Mouse (Mus musculus) G1E-ER4 (cell line): ENCODE data around the gene Plod3. TPM values are rescaled to one million over a fixed set of nuclear protein-coding genes. Genes with fewer than 3 reads are reported as not detected.

Experiments
- GATA1 ChIP-seq: IDR thresholded peaks from one replicate; pipeline ENCODE4 v1.8.0; 2012; ENCODE audit warnings: low read length, inconsistent platforms
- polyA plus RNA-seq: library from polyadenylated mRNA; stranded (reverse); fragments of >175 nt; gene quantifications from 2 replicates; pipeline ENCODE4 v1.2.3, GENCODE M21; 2012

Plod3 gene
- polyA plus RNA-seq, 1 experiment = 45.4 TPM

GRCm38 (mm10) chr5:136999449-136999848 lies 12.6 kb downstream of the Plod3 start:
- no peak for TF ChIP-seq GATA1

GRCm38 (mm10) chr5:137000612-137001011 lies 13.8 kb downstream of the Plod3 start:
- no peak for TF ChIP-seq GATA1

GRCm38 (mm10) chr5:137007276-137007675 lies 20.5 kb downstream of the Plod3 start:
- no peak for TF ChIP-seq GATA1

GRCm38 (mm10) chr5:137009988-137010387 lies 23.2 kb downstream of the Plod3 start:
- no peak for TF ChIP-seq GATA1

- TF ChIP-seq GATA1 = no peak
These were observed 25.7 kb downstream of the Plod3 start for GRCm38 (mm10) chr5:137012401-137012950.

- TF ChIP-seq GATA1 = no peak
These were observed 29.1 kb downstream of the Plod3 start for GRCm38 (mm10) chr5:137015913-137016312.

GRCm38 (mm10) chr5:137024318-137024717 lies 37.5 kb downstream of the Plod3 start:
- TF ChIP-seq GATA1 = no peak

- TF ChIP-seq GATA1 = no peak
These were observed 38.3 kb downstream of the Plod3 start for GRCm38 (mm10) chr5:137025132-137025531.

- TF ChIP-seq GATA1 = no peak
These were observed 39.3 kb downstream of the Plod3 start, which contains the start of gene Vgf for GRCm38 (mm10) chr5:137026092-137026491. Vgf (plus strand) TSS chr5:137026392.

- TF ChIP-seq GATA1 = no peak
These were observed 41.9 kb downstream of the Plod3 start for GRCm38 (mm10) chr5:137028561-137029272.

GRCm38 (mm10) chr5:137029273-137029585 lies 42.4 kb downstream of the Plod3 start:
- TF ChIP-seq GATA1 = no peak

- no peak for TF ChIP-seq GATA1
These were observed 43.0 kb downstream of the Plod3 start for GRCm38 (mm10) chr5:137029643-137030415.

GRCm38 (mm10) chr5:137030416-137030810 lies 43.6 kb downstream of the Plod3 start:
- TF ChIP-seq GATA1 = no peak

- TF ChIP-seq GATA1 = no peak
These were observed 44.5 kb downstream of the Plod3 start for GRCm38 (mm10) chr5:137031076-137032032.

- no peak for TF ChIP-seq GATA1
These were observed 45.2 kb downstream of the Plod3 start for GRCm38 (mm10) chr5:137032033-137032421.
